Mouse (Mus musculus) liver, embryonic 15.5 days (tissue): ENCODE results near the gene H2al1b. TPM values are rescaled to one million over a fixed set of nuclear protein-coding genes. Genes with fewer than 3 reads are reported as not detected.

ENCODE experiments used
- polyA plus RNA-seq: library from polyadenylated mRNA; unstranded; fragments of >200 nt; fragmentation: Nextera tagmentation; extraction: Ambion mirVana; gene quantifications from 2 replicates; pipeline ENCODE4 v1.2.1, GENCODE M21; 2015

H2al1b gene
- polyA plus RNA-seq, 1 experiment from 2014 or later, result not detected

Other genes with a start within 250 kb of the H2al1b start
- not detected in 2 replicates for gene H2al1a, start 3.2 kb upstream of the H2al1b start, polyA plus RNA-seq
- not detected in 2 replicates for gene H2al1c, start 3.2 kb downstream of the H2al1b start, polyA plus RNA-seq
- not detected in 2 replicates for gene H2al1d, start 6.4 kb downstream of the H2al1b start, polyA plus RNA-seq
- not detected in 2 replicates for gene H2al1e, start 9.5 kb downstream of the H2al1b start, polyA plus RNA-seq
- gene H2al1f, start 12.7 kb downstream of the H2al1b start, polyA plus RNA-seq, result not detected in 2 replicates
- not detected in 2 replicates for gene H2al1g, start 15.8 kb downstream of the H2al1b start, polyA plus RNA-seq
- not detected in 2 replicates for gene H2al1h, start 19.1 kb downstream of the H2al1b start, polyA plus RNA-seq
- not detected in 2 replicates for gene H2al1i, start 22.2 kb downstream of the H2al1b start, polyA plus RNA-seq
- not detected in 2 replicates for gene H2al1j, start 25.4 kb downstream of the H2al1b start, polyA plus RNA-seq